Comparison of ENCODE assay signal across 9 mouse cellular contexts in the genomic region with DNA sequence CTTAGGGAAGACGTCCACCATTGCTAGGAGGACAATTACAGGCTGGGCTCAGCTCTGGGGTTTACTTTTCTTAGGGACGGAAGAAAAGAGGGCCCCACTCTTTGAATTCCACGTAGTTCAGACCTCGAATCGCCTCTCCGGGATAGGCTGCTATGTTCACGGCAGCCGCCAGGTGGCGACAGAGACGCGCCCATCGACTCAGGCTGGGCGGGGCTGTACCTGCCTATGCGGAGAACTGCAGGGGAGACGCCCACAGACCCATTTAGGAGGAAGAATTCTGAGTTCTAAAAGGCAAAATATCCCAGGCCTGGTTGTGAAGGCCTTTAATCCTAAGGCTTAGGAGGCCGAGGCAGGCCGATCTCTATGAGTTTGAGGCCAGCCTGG. TPM values are rescaled to one million over a fixed set of nuclear protein-coding genes. Genes with fewer than 3 reads are reported as not detected.
A peak's percentile ranks its signal among the peaks of the same experiment; 100 is the strongest.
DNase-seq lines count a peak whose midpoint lies in the region; ATAC-seq and TF ChIP-seq lines count a peak whose summit lies in the region.
"Had no signal": no experiment of that assay in that cellular context is flagged by ENCODE, and none has a peak within 500 bp of the region (broad histone marks: within the 10 kb centered on the region; RNA-seq: fewer than 3 reads in every experiment).

No protein-coding gene starts in this region.

- H3K27me3 ChIP-seq in forebrain, embryonic 16.5 days (replicated peaks; ENCODE audit: control insufficient read depth, insufficient read depth, low read length): no peaks in the 10 kb centered on the region

- peak overlapping the region in 1 of 2 experiments; percentile 51; a peak in 2 of 4 replicates for H3K4me3 ChIP-seq in ES-E14 (ENCODE audit: insufficient read depth in 1 of 2, low read depth in 1 of 2, low read length in 2 of 2, poor library complexity in 1 of 2, severe bottlenecking in 1 of 2)
- no peak overlapping the region for H3K4me3 ChIP-seq in forebrain, embryonic 16.5 days (replicated peaks; ENCODE audit: low read length)
- H3K4me3 ChIP-seq in layer of hippocampus, adult 2 months: peak overlapping the region; percentile 40
- peak overlapping the region; percentile 21 for H3K4me3 ChIP-seq in lung, adult 2 months (replicated peaks; ENCODE audit: extremely low read depth, low read depth, low read length)

- H3K4me2 ChIP-seq in forebrain, embryonic 16.5 days (ENCODE audit: low read length): peak overlapping the region; percentile 37

- H3K9me3 ChIP-seq in ES-E14 (ENCODE audit: control insufficient read depth, insufficient read depth, low read depth, low read length): no peaks in the 10 kb centered on the region
- no peaks in the 10 kb centered on the region for H3K9me3 ChIP-seq in forebrain, embryonic 16.5 days (ENCODE audit: control insufficient read depth, low read length)

- no peak overlapping the region for H3K27ac ChIP-seq in ES-E14 (ENCODE audit: insufficient read depth, low read depth, low read length, poor library complexity, severe bottlenecking)
- H3K27ac ChIP-seq in forebrain, embryonic 16.5 days (ENCODE audit: low read length): no peak overlapping the region
- H3K27ac ChIP-seq in layer of hippocampus, adult 2 months: peak overlapping the region; percentile 73
- H3K27ac ChIP-seq: macrophage had no signal

- TF ChIP-seq POLR2A in lung, adult 2 months (IDR thresholded peaks at IDR 0.05; ENCODE audit: borderline replicate concordance, extremely low read depth, low read depth, low read length): no peak

- intact Hi-C loops in heart, postnatal 36 days (cut with DNase I): loop anchor here (1.0 kb wide), 2 partner anchors 101 to 130 kb away; no protein-coding TSS in a partner anchor

- peak; percentile 69 for DNase-seq in ES-E14 (ENCODE audit: low read depth, low spot score)
- peak; percentile 80 to 89 for DNase-seq in cerebellum, adult 18-20 months
- peak; percentile 89 to 91 for DNase-seq in heart, postnatal 36 days
- DNase-seq in layer of hippocampus, adult 2 months (ENCODE audit: low spot score in 2 of 2): peak; percentile 74 to 92
- DNase-seq in lung, adult 2 months: peak; percentile 88
- peak; percentile 58 to 67 for DNase-seq in thymus, adult 18-20 months

- peaks cover 0 to 13% of the 10 kb centered on the region in 2 experiments; a peak in 2 of 4 replicates for H3K4me1 ChIP-seq in ES-E14 (ENCODE audit: control insufficient read depth in 2 of 2, insufficient read depth in 2 of 2, low read length in 2 of 2, poor library complexity in 1 of 2)
- H3K4me1 ChIP-seq in forebrain, embryonic 16.5 days (replicated peaks; ENCODE audit: control insufficient read depth, insufficient read depth, low read length): no peaks in the 10 kb centered on the region; the same call in 1 of the 2 replicates
- H3K4me1 ChIP-seq in lung, adult 2 months (ENCODE audit: control insufficient read depth, insufficient read depth, low read length): peaks cover 4% of the 10 kb centered on the region

- peak; percentile 99 for TF ChIP-seq CTCF in layer of hippocampus, adult 2 months (conservative IDR thresholded peaks at IDR 0.05)
- TF ChIP-seq CTCF in lung, adult 2 months (IDR thresholded peaks at IDR 0.05; ENCODE audit: insufficient read depth, low read length): peak; percentile 80

- H3K9ac ChIP-seq in ES-E14 (ENCODE audit: insufficient read depth, low read depth, low read length, poor library complexity, severe bottlenecking): no peak overlapping the region
- H3K9ac ChIP-seq in forebrain, embryonic 16.5 days (replicated peaks; ENCODE audit: low read depth, low read length): peak overlapping the region; percentile 33; the same call in 1 of the 2 replicates

- in situ Hi-C loops in ES-E14 (cut with MboI; ENCODE audit: low sequenced_read_pairs in 2 of 2, unreplicated experiment in 2 of 2): loop anchor here (5.0 kb wide), 2 partner anchors 101 to 106 kb away; no protein-coding TSS in a partner anchor

- peak; percentile 49 for ATAC-seq in forebrain, embryonic 16.5 days
- ATAC-seq in neutrophil, adult 5-6 weeks (ENCODE audit: extremely low read depth, insufficient number of reproducible peaks, low FRiP score, poor library complexity, severe bottlenecking): peak; percentile 68

- 5% methylated on average over 17 of the region's 17 CpGs for WGBS in forebrain, embryonic 16.5 days
- 5% methylated on average over 17 of the region's 17 CpGs for WGBS in lung, adult 2 months

- H3K36me3 ChIP-seq in ES-E14 (ENCODE audit: control insufficient read depth, insufficient read depth, low read length, poor library complexity, severe bottlenecking): no peaks in the 10 kb centered on the region
- no peaks in the 10 kb centered on the region for H3K36me3 ChIP-seq in forebrain, embryonic 16.5 days (ENCODE audit: control insufficient read depth, insufficient read depth)

TF ChIP-seq in ES-E14, 5 proteins besides CTCF, POLR2A, EP300 and RAD21:
- peak; percentile 44; the same call in 1 of the 2 replicates for TF ChIP-seq ZC3H11A (IDR thresholded peaks at IDR 0.05; ENCODE audit: borderline replicate concordance, low read depth, low read length)
- no peak for TF ChIP-seq ZNF384 (IDR thresholded peaks at IDR 0.05; ENCODE audit: low read depth, low read length)
- TF ChIP-seq CHD2 (IDR thresholded peaks at IDR 0.05; ENCODE audit: low read depth, low read length): no peak
- no peak for TF ChIP-seq MAFK (IDR thresholded peaks at IDR 0.05; ENCODE audit: insufficient read depth, low read depth, low read length)
- no peak for TF ChIP-seq HCFC1 (IDR thresholded peaks at IDR 0.05; ENCODE audit: borderline replicate concordance, insufficient read depth, low read length)

RNA-seq across cellular contexts. Expression of a gene that starts 23.8 kb away (rescaled TPM):
- total RNA-seq in ES-E14 (2012; rRNA removed): 161 and 310 TPM in 2 replicates
- 541 and 600 TPM in 2 replicates for polyA plus RNA-seq in forebrain, embryonic 16.5 days (2015; fragmentation: Nextera tagmentation; extraction: Ambion mirVana)
- 10 to 100 TPM; 26.5 to 37.6 TPM for total RNA-seq in heart, postnatal 36 days (2021)
- 100 to 1,000 TPM; 172 to 173 TPM for total RNA-seq in layer of hippocampus, adult 2 months (2021)
- 21.0 and 26.3 TPM in 2 replicates for polyA plus RNA-seq in lung, adult 2 months (2012; rRNA removed)
- total RNA-seq in neutrophil, adult 5-6 weeks (2017): not detected in 2 replicates

RNA-seq across cellular contexts. Expression of a gene that starts 29.8 kb away (rescaled TPM):
- 3,755 and 4,692 TPM in 2 replicates for total RNA-seq in ES-E14 (2012; rRNA removed)
- polyA plus RNA-seq in forebrain, embryonic 16.5 days (2015; fragmentation: Nextera tagmentation; extraction: Ambion mirVana): 15,087 and 15,431 TPM in 2 replicates
- total RNA-seq in heart, postnatal 36 days (2021): 100 to 1,000 TPM; 707 to 812 TPM
- 1,000 to 10,000 TPM; 3,149 to 3,251 TPM for total RNA-seq in layer of hippocampus, adult 2 months (2021)
- 5,708 and 6,451 TPM in 2 replicates for polyA plus RNA-seq in lung, adult 2 months (2012; rRNA removed)
- 7,503 and 8,865 TPM in 2 replicates for total RNA-seq in neutrophil, adult 5-6 weeks (2017)

RNA-seq across cellular contexts. Expression of a gene that starts 41.1 kb away (rescaled TPM):
- total RNA-seq in ES-E14 (2012; rRNA removed): 20.1 and 27.1 TPM in 2 replicates
- polyA plus RNA-seq in forebrain, embryonic 16.5 days (2015; fragmentation: Nextera tagmentation; extraction: Ambion mirVana): 29.5 and 31.4 TPM in 2 replicates
- 1 to 10 TPM; 5.3 to 6.5 TPM for total RNA-seq in heart, postnatal 36 days (2021)
- 10 to 100 TPM; 36.7 to 39.9 TPM for total RNA-seq in layer of hippocampus, adult 2 months (2021)
- polyA plus RNA-seq in lung, adult 2 months (2012; rRNA removed): 21.3 and 22.5 TPM in 2 replicates
- 5.9 and 8.2 TPM in 2 replicates for total RNA-seq in neutrophil, adult 5-6 weeks (2017)

Comparison
In these comparisons a context has a peak if more than half of its experiments do, and no peak if none do; other contexts are left out.
1. RNA of a gene that starts 23.8 kb away (total RNA-seq): 161 to 310 TPM in ES-E14, 172 to 173 TPM in layer of hippocampus, adult 2 months and 26.5 to 37.6 TPM in heart, postnatal 36 days; not detected in neutrophil, adult 5-6 weeks; every median in the first group is over 10 times any median in the second.
2. Peak in every context shown above with its lines, with median percentiles within 50 percentile points of each other: DNase-seq.